Mouse (Mus musculus): ENCODE results near the gene Acsf3. TPM values are rescaled to one million over a fixed set of nuclear protein-coding genes. Genes with fewer than 3 reads are reported as not detected.

The Acsf3 gene
- polyA plus RNA-seq, 1 experiment = 23.1 TPM

DNA sequence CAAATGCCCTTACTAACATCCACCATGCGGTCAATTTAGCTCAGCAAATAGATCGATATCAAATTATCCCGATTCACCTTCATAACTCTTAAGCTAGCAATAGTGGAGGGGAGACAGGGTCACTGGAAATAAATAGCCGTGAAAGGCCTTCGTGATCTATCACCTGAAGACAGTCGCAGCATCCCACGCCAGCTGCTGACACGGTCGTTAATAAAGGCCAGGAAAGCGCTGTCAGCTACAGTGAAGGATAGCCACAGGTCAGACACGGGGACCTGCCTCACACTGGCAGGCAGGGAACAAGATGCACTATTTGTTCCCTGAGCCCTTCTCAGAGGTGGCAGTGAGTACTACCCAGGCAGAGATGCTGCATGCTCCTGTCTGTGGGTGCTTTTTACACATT, 44.5 kb downstream of the Acsf3 start:
- H3K4me3 ChIP-seq (replicated peaks) = no peak overlapping the region
- peaks cover 28% of the 10 kb centered on the region for H3K27me3 ChIP-seq (replicated peaks)
- peaks cover 3% of the 10 kb centered on the region; the same call in 1 of the 2 replicates for H3K9me3 ChIP-seq
- H3K4me1 ChIP-seq = peaks cover 75% of the 10 kb centered on the region
- TF ChIP-seq GATA1 (IDR thresholded peaks at IDR 0.05; ENCODE audit: borderline replicate concordance, low read length) (no peak), FLI1 (IDR thresholded peaks at IDR 0.05; ENCODE audit: low read length) (no peak)
- peaks cover 29% of the 10 kb centered on the region for H3K36me3 ChIP-seq (replicated peaks; ENCODE audit: low read length)

DNA sequence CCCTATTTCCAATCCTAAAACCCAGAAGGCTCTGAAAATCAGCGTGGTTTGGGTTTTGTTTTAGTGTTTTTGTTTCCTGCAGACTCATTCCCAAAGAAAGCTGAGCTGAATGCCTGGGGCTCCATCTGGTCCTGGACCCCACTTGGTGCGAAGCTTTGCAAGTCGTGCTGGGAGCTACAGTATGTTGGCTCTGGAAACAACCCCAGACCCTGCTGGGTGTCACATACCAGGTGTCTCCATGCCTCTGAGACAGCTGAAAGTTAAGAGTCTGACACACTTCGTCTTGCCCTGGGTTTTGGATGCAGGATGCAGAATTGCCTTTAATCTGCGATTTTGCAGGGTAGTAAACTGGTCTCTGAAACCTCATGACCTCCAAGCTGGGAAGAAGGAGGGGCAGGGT, 49.3 kb downstream of the Acsf3 start:
- Histone ChIP-seq H3K4me3 (replicated peaks) (no peak overlapping the region), H3K36me3 (replicated peaks; ENCODE audit: low read length) (peaks cover 9% of the 10 kb centered on the region), H3K27me3 (replicated peaks) (peaks cover 71% of the 10 kb centered on the region), H3K9me3 (peaks cover 14% of the 10 kb centered on the region), H3K4me1 (peaks cover 60% of the 10 kb centered on the region)
- no peak for TF ChIP-seq GATA1 (IDR thresholded peaks at IDR 0.05; ENCODE audit: borderline replicate concordance, low read length)
- TF ChIP-seq FLI1 (IDR thresholded peaks at IDR 0.05; ENCODE audit: low read length) = no peak

DNA sequence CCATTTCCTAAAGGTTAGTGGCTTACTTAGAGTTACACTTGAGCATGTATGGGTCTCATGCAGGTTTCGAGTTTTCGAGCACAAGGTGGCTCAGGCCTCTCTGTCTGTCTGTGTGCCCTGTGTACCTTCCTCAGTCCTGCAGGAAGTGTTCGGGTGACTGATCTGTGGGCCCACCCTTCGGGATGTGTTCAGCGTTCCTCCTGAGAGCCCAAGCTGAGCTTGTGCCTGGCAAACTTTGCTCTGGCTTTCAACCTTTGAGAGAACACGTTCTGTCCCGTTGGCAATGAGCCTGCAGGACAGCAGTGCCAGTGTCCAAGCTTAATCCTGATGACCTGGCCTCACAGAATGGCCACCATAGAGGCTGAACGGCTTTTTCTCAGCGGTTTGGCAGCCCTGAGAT, 49.7 kb downstream of the Acsf3 start:
- peaks cover 71% of the 10 kb centered on the region for H3K27me3 ChIP-seq (replicated peaks)
- H3K4me1 ChIP-seq = peaks cover 59% of the 10 kb centered on the region
- H3K36me3 ChIP-seq (replicated peaks; ENCODE audit: low read length) = peaks cover 9% of the 10 kb centered on the region
- H3K9me3 ChIP-seq = peaks cover 14% of the 10 kb centered on the region
- no peak for TF ChIP-seq FLI1 (IDR thresholded peaks at IDR 0.05; ENCODE audit: low read length)
- no peak for TF ChIP-seq GATA1 (IDR thresholded peaks at IDR 0.05; ENCODE audit: borderline replicate concordance, low read length)
- no peak overlapping the region for H3K4me3 ChIP-seq (replicated peaks)

DNA sequence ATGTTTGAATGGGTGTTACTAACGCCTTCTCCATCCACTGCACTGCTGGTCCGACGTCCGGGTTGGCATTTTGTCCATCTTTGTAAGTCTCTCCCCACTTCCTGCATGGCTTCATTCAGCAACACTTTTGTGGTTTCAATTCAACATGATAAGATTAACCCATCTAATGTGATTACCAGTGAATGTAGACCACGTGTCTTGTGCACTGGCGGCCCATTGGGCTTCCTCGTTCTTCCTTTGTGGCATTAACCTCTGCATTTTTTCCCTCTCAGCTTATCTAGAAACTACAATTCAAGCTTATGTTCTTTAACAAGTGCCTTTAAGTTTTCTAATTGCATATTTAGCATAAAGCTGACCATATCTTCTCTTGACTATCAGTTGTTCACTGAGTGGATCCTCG, 50.1 kb downstream of the Acsf3 start:
- peaks cover 61% of the 10 kb centered on the region for H3K4me1 ChIP-seq
- H3K4me3 ChIP-seq (replicated peaks) = no peak overlapping the region
- peaks cover 9% of the 10 kb centered on the region for H3K36me3 ChIP-seq (replicated peaks; ENCODE audit: low read length)
- no peak for TF ChIP-seq GATA1 (IDR thresholded peaks at IDR 0.05; ENCODE audit: borderline replicate concordance, low read length)
- no peak for TF ChIP-seq FLI1 (IDR thresholded peaks at IDR 0.05; ENCODE audit: low read length)
- peaks cover 69% of the 10 kb centered on the region for H3K27me3 ChIP-seq (replicated peaks)
- peaks cover 14% of the 10 kb centered on the region for H3K9me3 ChIP-seq

DNA sequence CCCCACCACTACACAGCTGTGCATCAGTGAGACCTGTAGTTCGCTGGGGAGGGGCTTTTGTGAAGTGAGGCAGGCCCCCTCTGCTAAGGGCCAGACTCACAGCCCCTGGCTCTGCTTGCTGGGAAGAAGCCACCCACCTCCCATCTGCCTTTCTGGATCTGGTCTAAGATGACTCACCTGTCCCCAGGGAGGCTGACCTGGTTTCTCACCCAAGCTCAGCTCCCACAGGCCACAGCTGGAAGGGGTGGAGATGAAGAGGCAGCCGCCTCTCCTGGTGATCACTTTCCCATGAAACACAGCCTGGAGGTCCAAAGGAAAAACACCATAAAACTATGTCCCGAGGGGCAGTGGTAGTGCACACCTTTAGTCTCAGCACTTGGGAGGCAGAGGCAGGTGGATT, 54.1 kb downstream of the Acsf3 start:
- peaks cover 9% of the 10 kb centered on the region for H3K36me3 ChIP-seq (replicated peaks; ENCODE audit: low read length)
- H3K9me3 ChIP-seq = peaks cover 12% of the 10 kb centered on the region
- H3K4me3 ChIP-seq (replicated peaks) = peak overlapping the region; percentile 33
- H3K27me3 ChIP-seq (replicated peaks) = peaks cover 83% of the 10 kb centered on the region
- peaks cover 53% of the 10 kb centered on the region for H3K4me1 ChIP-seq
- TF ChIP-seq FLI1 (IDR thresholded peaks at IDR 0.05; ENCODE audit: low read length) (no peak), GATA1 (IDR thresholded peaks at IDR 0.05; ENCODE audit: borderline replicate concordance, low read length) (no peak)

DNA sequence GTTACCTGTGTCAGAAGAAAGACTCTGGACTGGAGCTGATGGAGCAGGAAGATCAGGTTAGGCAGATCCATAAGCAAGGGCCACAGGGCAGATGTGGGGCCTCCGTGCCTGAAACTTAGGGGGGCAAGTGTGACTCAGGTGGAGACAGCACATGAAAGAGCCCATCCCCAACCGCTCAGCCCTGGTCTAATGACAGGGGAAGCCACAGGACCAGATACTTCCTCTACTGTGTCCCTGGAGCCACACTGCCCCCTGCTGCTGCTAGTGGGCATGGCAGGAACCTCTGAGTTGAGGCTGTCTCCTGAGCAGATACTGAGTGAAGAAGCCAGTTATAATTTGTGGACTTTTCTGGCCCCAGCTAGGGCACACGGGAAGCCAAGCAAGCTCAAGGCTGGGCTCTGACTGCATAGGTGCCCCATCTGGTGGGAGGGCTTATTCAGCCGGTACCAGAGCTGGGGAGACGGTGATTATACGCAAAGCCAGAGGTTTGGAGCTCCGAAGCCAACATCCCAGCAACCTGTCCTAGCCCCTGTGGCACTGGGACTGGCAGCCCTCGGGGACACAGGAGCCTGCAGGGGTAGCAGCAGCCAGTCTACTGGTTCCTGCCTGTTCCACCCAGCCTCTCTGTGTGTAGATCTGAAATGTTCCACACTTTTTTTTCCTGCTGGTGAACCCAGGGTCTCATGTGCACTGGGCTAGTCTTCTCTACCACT, 55.2 kb downstream of the Acsf3 start:
- H3K4me1 ChIP-seq = peaks cover 48% of the 10 kb centered on the region
- peaks cover 9% of the 10 kb centered on the region for H3K36me3 ChIP-seq (replicated peaks; ENCODE audit: low read length)
- peaks cover 75% of the 10 kb centered on the region for H3K27me3 ChIP-seq (replicated peaks)
- peak overlapping the region; percentile 82 for H3K4me3 ChIP-seq (replicated peaks)
- TF ChIP-seq GATA1 (IDR thresholded peaks at IDR 0.05; ENCODE audit: borderline replicate concordance, low read length) (no peak), FLI1 (IDR thresholded peaks at IDR 0.05; ENCODE audit: low read length) (no peak)
- peaks cover 13% of the 10 kb centered on the region for H3K9me3 ChIP-seq

DNA sequence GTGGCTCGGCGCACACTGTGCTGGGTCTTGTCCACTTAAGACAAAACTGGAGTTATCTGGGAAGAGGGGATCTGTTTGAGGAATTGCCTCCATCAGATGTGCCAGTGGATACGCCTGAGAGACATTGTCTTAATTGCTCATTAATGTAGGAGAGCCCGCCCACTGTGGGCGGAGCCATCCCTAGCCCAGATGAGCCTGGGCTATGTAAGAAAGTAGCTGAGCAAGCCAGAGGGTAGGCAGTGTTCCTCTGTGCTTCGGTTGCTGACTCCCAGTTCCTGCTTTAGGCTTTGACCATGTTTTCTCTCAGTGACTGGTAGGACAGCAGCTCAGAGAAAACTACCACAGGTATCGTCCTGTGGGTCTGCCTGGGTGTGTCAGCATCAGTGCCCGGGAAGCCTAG, 59.1 kb downstream of the Acsf3 start:
- H3K9me3 ChIP-seq = peaks cover 9% of the 10 kb centered on the region
- H3K36me3 ChIP-seq (replicated peaks; ENCODE audit: low read length) = no peaks in the 10 kb centered on the region
- peaks cover 24% of the 10 kb centered on the region for H3K4me1 ChIP-seq
- H3K4me3 ChIP-seq (replicated peaks) = no peak overlapping the region
- TF ChIP-seq FLI1 (IDR thresholded peaks at IDR 0.05; ENCODE audit: low read length) = no peak
- TF ChIP-seq GATA1 (IDR thresholded peaks at IDR 0.05; ENCODE audit: borderline replicate concordance, low read length) = no peak
- H3K27me3 ChIP-seq (replicated peaks) = peaks cover 64% of the 10 kb centered on the region

DNA sequence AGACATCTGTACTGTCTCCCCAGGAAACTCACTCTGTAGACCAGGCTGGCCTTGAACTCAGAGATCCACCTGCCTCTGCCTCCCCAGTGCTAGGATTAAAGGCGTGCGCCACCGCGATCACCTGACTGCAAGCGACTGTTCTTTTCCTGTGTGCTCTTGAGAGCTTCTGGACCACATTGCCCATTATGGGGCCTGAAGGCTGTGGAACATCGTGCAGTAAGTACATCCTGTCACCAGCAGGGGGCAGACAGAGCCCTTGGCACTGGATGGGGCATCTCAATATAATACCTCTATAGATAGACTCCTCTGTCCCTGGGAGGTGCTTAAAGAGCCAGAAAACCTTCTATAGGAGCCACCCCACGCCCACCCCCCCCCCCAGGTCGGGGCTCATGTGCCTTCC, 59.7 kb downstream of the Acsf3 start:
- no peak overlapping the region for H3K4me3 ChIP-seq (replicated peaks)
- H3K36me3 ChIP-seq (replicated peaks; ENCODE audit: low read length) = no peaks in the 10 kb centered on the region
- no peak for TF ChIP-seq GATA1 (IDR thresholded peaks at IDR 0.05; ENCODE audit: borderline replicate concordance, low read length)
- TF ChIP-seq FLI1 (IDR thresholded peaks at IDR 0.05; ENCODE audit: low read length) = no peak
- H3K27me3 ChIP-seq (replicated peaks) = peaks cover 65% of the 10 kb centered on the region
- H3K9me3 ChIP-seq = peaks cover 9% of the 10 kb centered on the region
- H3K4me1 ChIP-seq = peaks cover 20% of the 10 kb centered on the region

DNA sequence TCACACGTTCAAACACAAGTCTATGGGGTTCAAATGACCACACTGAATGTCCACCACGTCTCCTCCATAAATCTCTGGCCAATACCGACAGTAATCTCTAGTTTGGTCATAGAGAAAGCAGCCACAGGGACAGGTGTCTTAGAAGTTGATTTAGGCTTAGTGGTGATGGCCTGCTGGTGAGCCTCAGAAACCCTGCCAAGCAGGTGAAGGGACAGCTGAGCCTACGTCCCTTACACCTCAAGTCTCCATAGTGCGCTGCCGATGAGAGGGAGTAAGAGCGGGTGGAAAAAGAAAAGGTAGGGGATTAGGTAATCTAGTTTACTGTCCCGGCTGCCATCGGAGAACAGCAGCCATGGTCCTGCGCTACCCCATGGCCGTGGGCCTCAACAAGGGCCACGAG, 60.9 kb downstream of the Acsf3 start:
- H3K4me3 ChIP-seq (replicated peaks) = no peak overlapping the region
- H3K36me3 ChIP-seq (replicated peaks; ENCODE audit: low read length) = no peaks in the 10 kb centered on the region
- H3K9me3 ChIP-seq = peaks cover 9% of the 10 kb centered on the region
- H3K4me1 ChIP-seq = peaks cover 9% of the 10 kb centered on the region
- no peak for TF ChIP-seq FLI1 (IDR thresholded peaks at IDR 0.05; ENCODE audit: low read length)
- TF ChIP-seq GATA1 (IDR thresholded peaks at IDR 0.05; ENCODE audit: borderline replicate concordance, low read length) = no peak
- H3K27me3 ChIP-seq (replicated peaks) = peaks cover 73% of the 10 kb centered on the region

DNA sequence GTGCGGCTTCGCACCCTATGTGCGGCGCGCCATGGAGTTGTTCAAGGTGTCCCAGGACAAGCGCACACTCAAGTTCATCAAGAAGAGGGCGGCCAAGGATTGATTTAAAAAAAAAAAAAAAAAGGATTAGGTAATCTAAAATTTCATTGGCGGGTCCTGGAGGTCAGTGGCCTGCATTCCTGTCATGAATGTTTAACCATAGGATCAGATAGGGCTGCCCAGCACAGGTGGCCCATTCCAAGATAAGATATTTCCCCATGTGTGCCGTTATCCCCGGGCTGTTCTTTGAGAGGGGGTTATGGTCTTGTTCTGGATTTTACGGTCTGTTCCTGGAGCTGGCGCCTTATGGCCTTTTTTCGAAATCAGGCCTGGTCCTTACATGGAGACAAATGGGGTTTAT, 61.4 kb downstream of the Acsf3 start:
- Histone ChIP-seq H3K4me3 (replicated peaks) (no peak overlapping the region), H3K9me3 (peaks cover 9% of the 10 kb centered on the region), H3K27me3 (replicated peaks) (peaks cover 69% of the 10 kb centered on the region), H3K36me3 (replicated peaks; ENCODE audit: low read length) (no peaks in the 10 kb centered on the region), H3K4me1 (peaks cover 9% of the 10 kb centered on the region)
- no peak for TF ChIP-seq GATA1 (IDR thresholded peaks at IDR 0.05; ENCODE audit: borderline replicate concordance, low read length)
- no peak for TF ChIP-seq FLI1 (IDR thresholded peaks at IDR 0.05; ENCODE audit: low read length)

Measured in megakaryocyte, embryonic 14.5 days (primary cell).